Mouse (Mus musculus) c-Kit-positive CD71-negative TER-119-negative erythroid progenitor cells, embryonic 14.5 days (primary cell): ENCODE measurements around the gene Cops7a.

ENCODE experiments used
- DNase-seq: peaks from one replicate; pipeline ENCODE4 v3.0.0-alpha.2; 2013; ENCODE audit warnings: low read depth

Cops7a gene

GRCm38 (mm10) chr6:124965088-124965719 lies at the start of gene Cops7a:
Cops7a (minus strand) TSS chr6:124965538.
- DNase-seq = peak; percentile 95

- peak; percentile 63 for DNase-seq
Measured at GRCm38 (mm10) chr6:125009181-125010073, 44.1 kb upstream of the Cops7a start.

- no peak for DNase-seq
Measured at GRCm38 (mm10) chr6:125009129-125009180, 43.6 kb upstream of the Cops7a start, which contains the start of gene Zfp384. Zfp384 (plus strand) TSS chr6:125009145.

GRCm38 (mm10) chr6:125008586-125009128 lies 43.3 kb upstream of the Cops7a start:
- peak; percentile 95 for DNase-seq

- DNase-seq = no peak
Measured at GRCm38 (mm10) chr6:125008060-125008459, 42.7 kb upstream of the Cops7a start.

- no peak for DNase-seq
Measured at GRCm38 (mm10) chr6:125005086-125005485, 39.7 kb upstream of the Cops7a start.

GRCm38 (mm10) chr6:125003706-125004105 lies 38.4 kb upstream of the Cops7a start:
- no peak for DNase-seq

GRCm38 (mm10) chr6:124999546-124999945 lies 34.2 kb upstream of the Cops7a start:
- no peak for DNase-seq

GRCm38 (mm10) chr6:124999091-124999490 lies 33.8 kb upstream of the Cops7a start:
- no peak for DNase-seq

- DNase-seq = no peak
Measured at GRCm38 (mm10) chr6:124998066-124998465, 32.7 kb upstream of the Cops7a start.

GRCm38 (mm10) chr6:124996551-124997501 lies 31.5 kb upstream of the Cops7a start, which contains the start of gene Pianp:
Pianp (plus strand) TSS chr6:124996694.
- DNase-seq = no peak

GRCm38 (mm10) chr6:124995831-124996403 lies 30.6 kb upstream of the Cops7a start:
- no peak for DNase-seq

- no peak for DNase-seq
Measured at GRCm38 (mm10) chr6:124995246-124995645, 29.9 kb upstream of the Cops7a start.

GRCm38 (mm10) chr6:124993876-124994275 lies 28.5 kb upstream of the Cops7a start:
- DNase-seq = no peak

- DNase-seq = no peak
Measured at GRCm38 (mm10) chr6:124993365-124993764, 28.0 kb upstream of the Cops7a start.

GRCm38 (mm10) chr6:124992241-124992640 lies 26.9 kb upstream of the Cops7a start:
- no peak for DNase-seq

- DNase-seq = peak; percentile 43
Measured at GRCm38 (mm10) chr6:124967766-124968165, 2.4 kb upstream of the Cops7a start.

GRCm38 (mm10) chr6:124966466-124967118 lies 1.3 kb upstream of the Cops7a start:
- DNase-seq = no peak

- DNase-seq = no peak
Measured at GRCm38 (mm10) chr6:124965747-124966146, 409 bp upstream of the Cops7a start.

GRCm38 (mm10) chr6:124964638-124965037 lies 700 bp downstream of the Cops7a start:
- no peak for DNase-seq

- no peak for DNase-seq
Measured at GRCm38 (mm10) chr6:124961021-124961420, 4.3 kb downstream of the Cops7a start.
